Mouse (Mus musculus): ENCODE results near the gene Fhit. TPM values are rescaled to one million over a fixed set of nuclear protein-coding genes. Genes with fewer than 3 reads are reported as not detected.
A peak's percentile ranks its signal among the peaks of the same experiment; 100 is the strongest.
"Not testable (repeated sequence)": the region's sequence is repeated elsewhere in the genome, so short reads cannot be mapped to it uniquely, and the experiment has no call there.

Gene Fhit
- polyA plus RNA-seq, 1 experiment from 2014 or later = 7.8 TPM

DNA sequence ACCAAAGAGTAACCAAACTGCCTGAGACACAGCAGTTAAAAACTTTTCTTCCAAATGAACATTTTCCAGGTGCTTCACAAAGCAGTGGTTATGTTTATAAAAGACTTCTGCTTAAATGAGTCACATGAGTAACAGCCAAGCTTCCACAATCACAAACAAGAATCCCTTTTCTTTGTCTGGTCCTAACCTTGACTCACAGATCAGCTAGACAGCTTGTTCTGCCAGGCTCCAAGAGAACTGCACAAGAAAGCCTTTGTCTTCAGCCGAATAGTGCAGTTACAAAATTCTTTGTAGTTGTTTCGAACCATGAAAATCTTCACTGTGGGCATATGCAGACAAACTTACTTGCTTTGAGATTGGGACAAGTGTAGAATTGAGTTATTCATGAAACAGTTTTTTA, 1201.4 kb downstream of the Fhit start:
- H3K9me3 ChIP-seq = no peaks in the 10 kb centered on the region
- no peaks in the 10 kb centered on the region for H3K4me1 ChIP-seq (replicated peaks)
- H3K9ac ChIP-seq (replicated peaks) = no peak overlapping the region
- no peak overlapping the region for H3K4me2 ChIP-seq (replicated peaks)
- no peak overlapping the region for H3K4me3 ChIP-seq (replicated peaks)
- no peak for ATAC-seq
- 37% methylated on average over 2 of the region's 2 CpGs for WGBS
- no peaks in the 10 kb centered on the region for H3K27me3 ChIP-seq
- no peak overlapping the region for H3K27ac ChIP-seq
- no peaks in the 10 kb centered on the region for H3K36me3 ChIP-seq

DNA sequence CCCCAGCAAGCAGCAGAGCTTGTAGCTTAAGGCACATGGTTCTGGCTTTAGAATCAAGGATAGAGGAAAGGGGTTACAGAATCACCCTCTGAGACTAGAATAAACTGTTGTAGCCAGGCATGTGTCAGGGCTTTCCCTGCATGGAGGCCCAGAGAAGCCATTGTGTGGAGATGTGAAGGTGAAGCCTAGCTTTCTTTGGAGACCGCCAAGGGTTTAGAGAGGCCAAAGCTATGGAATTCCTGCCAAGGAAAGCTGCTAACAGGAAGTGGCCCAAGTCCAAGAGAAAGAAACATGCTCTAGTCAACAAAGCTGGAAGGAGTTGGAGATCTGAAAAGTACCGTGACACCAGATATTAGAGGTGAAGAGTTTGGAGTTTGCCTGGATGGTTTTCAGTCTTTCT, 1262.3 kb downstream of the Fhit start:
- no peaks in the 10 kb centered on the region for H3K9me3 ChIP-seq
- H3K27me3 ChIP-seq = no peaks in the 10 kb centered on the region
- ATAC-seq = no peak
- H3K4me3 ChIP-seq (replicated peaks) = no peak overlapping the region
- no peak overlapping the region for H3K4me2 ChIP-seq (replicated peaks)
- H3K9ac ChIP-seq (replicated peaks) = no peak overlapping the region
- no peaks in the 10 kb centered on the region for H3K4me1 ChIP-seq (replicated peaks)
- H3K36me3 ChIP-seq = no peaks in the 10 kb centered on the region
- WGBS = 94% methylated on average over 2 of the region's 2 CpGs
- H3K27ac ChIP-seq = no peak overlapping the region

DNA sequence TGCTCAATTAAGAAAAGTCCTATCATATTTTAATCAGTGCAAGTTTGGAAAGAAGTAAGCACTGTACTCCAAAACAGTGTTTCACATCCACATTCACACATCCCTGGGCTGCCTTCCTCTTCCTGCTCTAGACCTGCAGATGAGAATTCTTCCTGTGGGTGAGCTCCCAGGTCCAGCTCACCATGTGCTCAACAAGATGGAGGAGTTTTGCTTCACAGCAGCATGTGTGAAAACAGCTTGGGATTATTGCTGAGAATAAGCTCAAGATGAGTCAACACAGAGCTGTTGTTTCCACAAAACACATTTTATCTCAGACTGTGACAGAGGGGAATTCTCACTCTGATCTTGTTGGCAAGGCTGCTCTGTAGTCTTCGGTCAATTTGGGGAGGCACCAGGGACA, 1265.3 kb downstream of the Fhit start:
- no peak for ATAC-seq
- Histone ChIP-seq H3K4me3 (replicated peaks) (no peak overlapping the region), H3K9ac (replicated peaks) (no peak overlapping the region), H3K27ac (no peak overlapping the region), H3K4me2 (replicated peaks) (no peak overlapping the region), H3K27me3 (no peaks in the 10 kb centered on the region), H3K4me1 (replicated peaks) (no peaks in the 10 kb centered on the region), H3K9me3 (no peaks in the 10 kb centered on the region), H3K36me3 (no peaks in the 10 kb centered on the region)
- WGBS = 93% methylated on average over 1 of the region's 1 CpGs

DNA sequence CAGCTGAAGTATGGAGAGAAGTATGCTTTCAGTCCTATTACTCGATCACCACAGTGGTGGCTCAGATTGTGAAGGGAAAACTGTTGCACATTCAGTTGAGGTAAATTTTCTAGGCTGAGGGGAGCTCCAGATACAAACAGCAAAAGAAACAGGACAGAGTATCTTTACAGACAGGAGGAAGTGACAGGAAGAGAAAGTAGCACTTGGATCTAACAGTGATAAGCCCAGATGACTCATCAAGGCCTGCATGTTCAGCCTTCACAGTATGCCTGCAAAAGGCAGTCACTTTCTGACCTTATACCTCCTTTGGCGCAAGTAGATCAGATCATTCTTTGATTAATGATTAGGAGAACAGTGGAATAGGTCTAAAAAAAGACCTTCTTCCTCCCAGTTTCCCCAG, 1309.8 kb downstream of the Fhit start:
- Histone ChIP-seq H3K36me3 (no peaks in the 10 kb centered on the region), H3K4me1 (replicated peaks) (no peaks in the 10 kb centered on the region), H3K4me3 (replicated peaks) (no peak overlapping the region), H3K9me3 (no peaks in the 10 kb centered on the region), H3K9ac (replicated peaks) (no peak overlapping the region), H3K27me3 (no peaks in the 10 kb centered on the region), H3K27ac (no peak overlapping the region), H3K4me2 (replicated peaks) (no peak overlapping the region)
- WGBS = 88% methylated on average over 2 of the region's 2 CpGs
- no peak for ATAC-seq

- Histone ChIP-seq H3K36me3 (no peaks in the 10 kb centered on the region), H3K9me3 (no peaks in the 10 kb centered on the region), H3K4me2 (replicated peaks) (no peak overlapping the region), H3K4me1 (replicated peaks) (no peaks in the 10 kb centered on the region), H3K4me3 (replicated peaks) (no peak overlapping the region), H3K27ac (no peak overlapping the region), H3K27me3 (no peaks in the 10 kb centered on the region; the same call in 1 of the 2 replicates), H3K9ac (replicated peaks) (no peak overlapping the region)
- no peak for ATAC-seq
These were observed 1329.5 kb downstream of the Fhit start for GRCm38 (mm10) chr14:9832290-9832689.

DNA sequence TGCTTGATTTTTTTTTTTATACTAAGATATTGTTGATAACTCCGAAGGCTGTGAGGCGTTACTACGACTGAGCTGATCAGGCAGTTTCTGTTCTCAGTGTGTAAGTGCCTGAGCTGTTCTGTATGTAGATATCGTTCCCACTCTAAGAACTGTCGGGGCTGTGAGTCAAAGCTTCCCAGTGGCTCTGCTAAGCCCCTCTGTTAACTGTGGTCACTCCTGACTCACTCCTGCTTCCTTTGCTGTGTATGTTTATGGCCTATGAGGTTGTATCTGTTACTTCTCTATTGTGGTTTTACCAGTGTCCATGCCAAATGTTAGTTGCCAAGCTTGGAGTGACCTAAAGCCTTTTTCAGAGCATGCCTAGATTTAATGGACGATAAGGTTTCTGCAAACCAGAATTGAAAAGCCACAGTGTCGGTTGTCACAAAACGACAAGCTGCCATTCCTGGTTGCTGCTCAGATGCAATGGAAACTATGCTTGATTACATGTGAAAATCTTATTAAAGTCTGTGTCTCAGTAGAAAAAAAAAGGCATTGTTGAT, 1333.1 kb downstream of the Fhit start:
- not testable (repeated sequence) for H3K27ac ChIP-seq; H3K9ac ChIP-seq (replicated peaks); H3K9me3 ChIP-seq; H3K4me3 ChIP-seq (replicated peaks); H3K36me3 ChIP-seq; H3K4me2 ChIP-seq (replicated peaks); ATAC-seq; H3K4me1 ChIP-seq (replicated peaks); H3K27me3 ChIP-seq
- 90% methylated on average over 8 of the region's 8 CpGs for WGBS

- Histone ChIP-seq H3K27me3 (no peaks in the 10 kb centered on the region), H3K27ac (no peak overlapping the region), H3K9ac (replicated peaks) (no peak overlapping the region), H3K36me3 (no peaks in the 10 kb centered on the region), H3K4me2 (replicated peaks) (no peak overlapping the region), H3K4me3 (replicated peaks) (no peak overlapping the region), H3K4me1 (replicated peaks) (0 out of 2 replicates have a peak, but pooled peaks cover 11% of the 10 kb centered on the region), H3K9me3 (no peaks in the 10 kb centered on the region)
- ATAC-seq = no peak
- 97% methylated on average over 4 of the region's 4 CpGs for WGBS
These were observed 1345.9 kb downstream of the Fhit start for GRCm38 (mm10) chr14:9815963-9816362.

DNA sequence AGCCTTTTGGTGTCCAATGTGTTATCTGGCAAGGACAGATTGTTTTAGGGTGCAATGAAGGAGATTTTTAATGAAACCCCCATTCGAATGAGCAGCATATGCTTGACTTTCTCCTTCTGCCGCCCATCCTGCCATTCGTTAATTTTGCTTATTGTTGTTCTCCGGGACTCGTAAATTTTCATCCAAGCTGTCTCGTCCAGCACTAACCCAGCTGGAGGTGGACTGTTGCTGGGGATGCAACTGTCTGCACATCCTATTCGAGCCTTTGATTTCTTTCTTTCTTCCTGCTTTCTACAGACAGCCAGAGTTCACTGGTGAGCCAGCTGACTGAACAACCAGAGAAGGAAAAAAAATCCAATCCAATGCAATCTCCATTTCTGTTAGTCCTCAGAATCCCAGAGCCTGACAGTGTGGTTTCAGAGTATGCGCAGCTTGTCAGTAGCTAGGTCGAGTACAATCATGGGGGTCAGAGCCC, 1350.0 kb downstream of the Fhit start:
- WGBS = 64% methylated on average over 9 of the region's 9 CpGs

DNA sequence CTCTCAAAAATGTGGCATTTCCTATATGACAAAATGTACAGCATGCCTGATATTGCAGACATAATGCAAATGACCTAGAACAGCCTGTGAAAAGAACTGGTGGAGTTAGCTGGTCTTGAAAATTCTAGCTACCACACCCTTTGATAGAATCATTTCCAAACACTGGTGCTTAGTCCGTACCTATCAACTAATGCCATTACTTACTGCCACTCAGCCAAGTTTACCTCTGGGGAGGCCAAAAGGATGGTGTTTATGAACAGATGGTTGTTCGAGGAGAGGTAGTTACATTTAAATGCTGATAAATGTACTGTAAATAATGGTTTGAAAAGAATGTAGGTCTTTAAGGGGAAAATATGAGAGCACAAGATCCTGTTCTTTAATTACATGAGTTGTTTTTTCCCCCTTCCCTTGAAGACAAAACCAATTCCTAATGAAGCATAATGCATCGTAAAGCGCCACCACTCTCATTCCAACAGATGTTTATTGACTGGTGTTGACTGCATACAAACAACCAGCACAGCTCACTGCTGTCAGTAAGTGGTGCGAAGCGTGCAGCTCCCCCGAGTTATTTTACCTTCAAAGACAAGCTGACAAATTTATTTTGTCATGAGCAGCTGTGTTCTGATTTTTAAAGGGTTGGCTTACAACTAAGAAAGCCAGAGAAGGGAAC, 1350.5 kb downstream of the Fhit start:
- H3K27ac ChIP-seq = 0 out of 2 replicates have a peak overlapping the region, but pooled peaks have one; percentile 7

More for the DNA sequence above, 1350.0 kb downstream of the Fhit start:
- H3K9ac ChIP-seq (replicated peaks) = no peak overlapping the region
- no peaks in the 10 kb centered on the region for H3K9me3 ChIP-seq
- no peaks in the 10 kb centered on the region for H3K36me3 ChIP-seq
- H3K4me2 ChIP-seq (replicated peaks) = no peak overlapping the region
- no peak overlapping the region for H3K4me3 ChIP-seq (replicated peaks)
- 0 out of 2 replicates have a peak overlapping the region, but pooled peaks have one; percentile 7 for H3K27ac ChIP-seq
- H3K27me3 ChIP-seq = no peaks in the 10 kb centered on the region
- ATAC-seq = no peak
- H3K4me1 ChIP-seq (replicated peaks) = 0 out of 2 replicates have a peak, but pooled peaks cover 11% of the 10 kb centered on the region

GRCm38 (mm10) chr14:9793403-9793802, 1368.4 kb downstream of the Fhit start:
- peaks cover 5% of the 10 kb centered on the region; the same call in 1 of the 2 replicates for H3K4me1 ChIP-seq (replicated peaks)
- H3K4me3 ChIP-seq (replicated peaks) = no peak overlapping the region
- H3K4me2 ChIP-seq (replicated peaks) = no peak overlapping the region
- no peak overlapping the region for H3K9ac ChIP-seq (replicated peaks)
- no peaks in the 10 kb centered on the region for H3K9me3 ChIP-seq
- H3K27me3 ChIP-seq = no peaks in the 10 kb centered on the region
- H3K27ac ChIP-seq = no peak overlapping the region
- H3K36me3 ChIP-seq = no peaks in the 10 kb centered on the region
- no peak for ATAC-seq

More for the DNA sequence above, 1350.5 kb downstream of the Fhit start:
- H3K4me3 ChIP-seq (replicated peaks) = no peak overlapping the region
- no peaks in the 10 kb centered on the region for H3K36me3 ChIP-seq
- WGBS = 75% methylated on average over 7 of the region's 7 CpGs
- H3K9me3 ChIP-seq = no peaks in the 10 kb centered on the region
- ATAC-seq = no peak
- no peak overlapping the region for H3K4me2 ChIP-seq (replicated peaks)
- H3K27me3 ChIP-seq = no peaks in the 10 kb centered on the region
- no peak overlapping the region for H3K9ac ChIP-seq (replicated peaks)
- 0 out of 2 replicates have a peak, but pooled peaks cover 11% of the 10 kb centered on the region for H3K4me1 ChIP-seq (replicated peaks)

DNA sequence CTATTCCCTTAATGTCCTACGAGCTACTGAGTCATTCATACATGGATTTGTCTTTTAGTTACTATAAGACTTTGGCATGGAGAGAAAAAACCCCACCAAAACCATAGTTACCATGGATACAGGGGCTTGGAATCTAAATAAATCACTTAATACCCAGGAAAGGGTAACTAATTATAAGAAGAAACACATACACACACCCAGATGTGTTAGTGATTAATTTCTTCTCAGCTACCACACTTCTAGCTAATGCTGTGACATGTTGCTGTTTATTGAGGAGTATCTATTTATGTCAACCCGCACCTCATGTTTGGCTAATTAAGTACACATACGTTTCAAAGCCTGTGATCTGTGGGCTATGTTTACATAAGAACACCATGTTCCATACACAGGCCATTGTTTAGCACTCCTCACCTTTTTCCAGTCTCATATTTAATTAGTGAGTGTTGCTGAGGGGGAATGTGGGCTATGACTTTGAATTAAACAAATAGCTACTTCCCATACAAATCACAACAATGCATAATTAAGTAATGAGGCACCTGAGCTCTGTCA, 1373.4 kb downstream of the Fhit start:
- Histone ChIP-seq H3K27me3 (no peaks in the 10 kb centered on the region), H3K27ac (no peak overlapping the region), H3K9ac (replicated peaks) (no peak overlapping the region), H3K4me2 (replicated peaks) (no peak overlapping the region), H3K36me3 (no peaks in the 10 kb centered on the region), H3K4me1 (replicated peaks) (peaks cover 8% of the 10 kb centered on the region; the same call in 1 of the 2 replicates), H3K9me3 (no peaks in the 10 kb centered on the region), H3K4me3 (replicated peaks) (no peak overlapping the region)
- 40% methylated on average over 3 of the region's 3 CpGs for WGBS
- no peak for ATAC-seq

DNA sequence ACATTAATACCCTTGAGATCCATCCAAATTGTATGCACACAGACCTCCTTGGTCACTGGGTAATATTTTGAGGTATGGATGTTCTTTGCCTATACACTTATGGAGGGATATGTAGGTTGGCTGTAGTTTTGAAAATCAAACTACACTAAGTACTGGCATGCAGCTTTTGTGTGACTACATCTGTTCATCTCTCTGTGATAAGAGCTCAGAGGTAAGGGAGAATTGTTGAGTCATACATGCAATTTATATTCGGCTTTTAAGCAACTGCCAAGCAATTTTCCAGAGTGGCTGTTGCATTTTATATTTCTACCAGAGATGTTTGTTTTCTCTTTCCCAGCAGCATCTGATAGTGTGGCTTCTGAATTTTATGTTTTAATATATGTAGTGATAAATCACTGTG, 1374.4 kb downstream of the Fhit start:
- H3K9me3 ChIP-seq = no peaks in the 10 kb centered on the region
- no peak overlapping the region for H3K27ac ChIP-seq
- H3K4me3 ChIP-seq (replicated peaks) = no peak overlapping the region
- no peaks in the 10 kb centered on the region for H3K36me3 ChIP-seq
- no peak overlapping the region for H3K9ac ChIP-seq (replicated peaks)
- H3K4me2 ChIP-seq (replicated peaks) = no peak overlapping the region
- H3K27me3 ChIP-seq = no peaks in the 10 kb centered on the region
- H3K4me1 ChIP-seq (replicated peaks) = peaks cover 8% of the 10 kb centered on the region; the same call in 1 of the 2 replicates
- ATAC-seq = no peak
- WGBS = 84% methylated on average over 1 of the region's 1 CpGs

All from midbrain, embryonic 13.5 days (tissue).